Mouse (Mus musculus): ENCODE measurements around the gene Cyp4f39. TPM values are rescaled to one million over a fixed set of nuclear protein-coding genes. Genes with fewer than 3 reads are reported as not detected.

Gene Cyp4f39
- polyA plus RNA-seq (2014; fragmentation: Nextera tagmentation; extraction: Ambion mirVana): 4.8 and 6.2 TPM in 2 replicates

- H3K36me3 ChIP-seq (ENCODE audit: control insufficient read depth, insufficient read depth, low read length): no peaks in the 10 kb centered on the region
- H3K4me1 ChIP-seq (ENCODE audit: control insufficient read depth, insufficient read depth, low read length): no peaks in the 10 kb centered on the region
- H3K27ac ChIP-seq (replicated peaks; ENCODE audit: low read depth, low read length): no peak within 1 kb of the TSS
- DNase-seq (ENCODE audit: low spot score) (peak; percentile 68), ATAC-seq (ENCODE audit: low read depth) (peak; percentile 57; the same call in 1 of the 2 replicates)
- 0 out of 2 replicates have a peak, but pooled peaks cover 5% of the 10 kb centered on the region for H3K9me3 ChIP-seq (ENCODE audit: control insufficient read depth, low read length)
- 2% methylated on average over 17 of the region's 19 CpGs for WGBS
- peak within 1 kb of the TSS; percentile 30 for H3K4me3 ChIP-seq (ENCODE audit: low read depth, low read length)
- H3K4me2 ChIP-seq (ENCODE audit: low read depth, low read length): peak within 1 kb of the TSS; percentile 62
- no peak within 1 kb of the TSS for H3K9ac ChIP-seq (ENCODE audit: low read depth, low read length)
- H3K27me3 ChIP-seq (replicated peaks; ENCODE audit: control insufficient read depth, insufficient read depth, low read length): peaks cover 8% of the 10 kb centered on the region
Measured at GRCm38 (mm10) chr17:32452482-32452881, at the start of gene Cyp4f39. TSS of gene Cyp4f39 (plus strand) at chr17:32452723.

- DNase-seq (ENCODE audit: low spot score): no peak
- 70% methylated on average over 11 of the region's 11 CpGs for WGBS
- Histone ChIP-seq H3K4me3 (ENCODE audit: low read depth, low read length) (no peak overlapping the region), H3K4me2 (ENCODE audit: low read depth, low read length) (no peak overlapping the region), H3K9me3 (ENCODE audit: control insufficient read depth, low read length) (no peaks in the 10 kb centered on the region), H3K27ac (replicated peaks; ENCODE audit: low read depth, low read length) (no peak overlapping the region), H3K9ac (ENCODE audit: low read depth, low read length) (no peak overlapping the region), H3K36me3 (ENCODE audit: control insufficient read depth, insufficient read depth, low read length) (no peaks in the 10 kb centered on the region), H3K27me3 (replicated peaks; ENCODE audit: control insufficient read depth, insufficient read depth, low read length) (peaks cover 17% of the 10 kb centered on the region), H3K4me1 (ENCODE audit: control insufficient read depth, insufficient read depth, low read length) (no peaks in the 10 kb centered on the region)
- no peak for ATAC-seq (ENCODE audit: low read depth)
Measured at GRCm38 (mm10) chr17:32402779-32403157, 49.8 kb upstream of the Cyp4f39 start.

- Histone ChIP-seq H3K27me3 (replicated peaks; ENCODE audit: control insufficient read depth, insufficient read depth, low read length) (peaks cover 11% of the 10 kb centered on the region), H3K4me2 (ENCODE audit: low read depth, low read length) (no peak within 1 kb of the TSS), H3K4me1 (ENCODE audit: control insufficient read depth, insufficient read depth, low read length) (no peaks in the 10 kb centered on the region), H3K9ac (ENCODE audit: low read depth, low read length) (no peak within 1 kb of the TSS), H3K27ac (replicated peaks; ENCODE audit: low read depth, low read length) (no peak within 1 kb of the TSS), H3K36me3 (ENCODE audit: control insufficient read depth, insufficient read depth, low read length) (no peaks in the 10 kb centered on the region), H3K9me3 (ENCODE audit: control insufficient read depth, low read length) (no peaks in the 10 kb centered on the region), H3K4me3 (ENCODE audit: low read depth, low read length) (no peak within 1 kb of the TSS)
- ATAC-seq (ENCODE audit: low read depth) (no peak), DNase-seq (ENCODE audit: low spot score) (no peak)
- 75% methylated on average over 8 of the region's 8 CpGs for WGBS
Measured at GRCm38 (mm10) chr17:32403417-32403816, 49.1 kb upstream of the Cyp4f39 start, which contains the start of gene Rasal3. TSS of gene Rasal3 (minus strand) at chr17:32403583.

GRCm38 (mm10) chr17:32411898-32412297 is 40.6 kb upstream of the Cyp4f39 start:
- Histone ChIP-seq H3K9ac (ENCODE audit: low read depth, low read length) (no peak overlapping the region), H3K27me3 (replicated peaks; ENCODE audit: control insufficient read depth, insufficient read depth, low read length) (peaks cover 15% of the 10 kb centered on the region), H3K36me3 (ENCODE audit: control insufficient read depth, insufficient read depth, low read length) (no peaks in the 10 kb centered on the region), H3K27ac (replicated peaks; ENCODE audit: low read depth, low read length) (no peak overlapping the region), H3K9me3 (ENCODE audit: control insufficient read depth, low read length) (no peaks in the 10 kb centered on the region), H3K4me1 (ENCODE audit: control insufficient read depth, insufficient read depth, low read length) (no peaks in the 10 kb centered on the region), H3K4me2 (ENCODE audit: low read depth, low read length) (no peak overlapping the region), H3K4me3 (ENCODE audit: low read depth, low read length) (no peak overlapping the region)
- 79% methylated on average over 6 of the region's 6 CpGs for WGBS
- DNase-seq (ENCODE audit: low spot score): no peak
- no peak for ATAC-seq (ENCODE audit: low read depth)

- Histone ChIP-seq H3K9me3 (ENCODE audit: control insufficient read depth, low read length) (no peaks in the 10 kb centered on the region), H3K27me3 (replicated peaks; ENCODE audit: control insufficient read depth, insufficient read depth, low read length) (peaks cover 15% of the 10 kb centered on the region), H3K36me3 (ENCODE audit: control insufficient read depth, insufficient read depth, low read length) (no peaks in the 10 kb centered on the region), H3K27ac (replicated peaks; ENCODE audit: low read depth, low read length) (no peak overlapping the region), H3K9ac (ENCODE audit: low read depth, low read length) (no peak overlapping the region), H3K4me1 (ENCODE audit: control insufficient read depth, insufficient read depth, low read length) (no peaks in the 10 kb centered on the region), H3K4me2 (ENCODE audit: low read depth, low read length) (no peak overlapping the region), H3K4me3 (ENCODE audit: low read depth, low read length) (no peak overlapping the region)
- ATAC-seq (ENCODE audit: low read depth) (no peak), DNase-seq (ENCODE audit: low spot score) (no peak)
- WGBS: 48% methylated on average over 23 of the region's 24 CpGs
Measured at GRCm38 (mm10) chr17:32415417-32416020, 37.0 kb upstream of the Cyp4f39 start.

GRCm38 (mm10) chr17:32416771-32417170 is 35.8 kb upstream of the Cyp4f39 start:
- H3K27me3 ChIP-seq (replicated peaks; ENCODE audit: control insufficient read depth, insufficient read depth, low read length): peaks cover 15% of the 10 kb centered on the region
- no peak overlapping the region for H3K4me2 ChIP-seq (ENCODE audit: low read depth, low read length)
- no peak overlapping the region for H3K4me3 ChIP-seq (ENCODE audit: low read depth, low read length)
- H3K9me3 ChIP-seq (ENCODE audit: control insufficient read depth, low read length): no peaks in the 10 kb centered on the region
- H3K36me3 ChIP-seq (ENCODE audit: control insufficient read depth, insufficient read depth, low read length): no peaks in the 10 kb centered on the region
- DNase-seq (ENCODE audit: low spot score): no peak
- no peak for ATAC-seq (ENCODE audit: low read depth)
- whole genome bisulfite sequencing: 95% methylated on average over 14 of the region's 14 CpGs
- no peaks in the 10 kb centered on the region for H3K4me1 ChIP-seq (ENCODE audit: control insufficient read depth, insufficient read depth, low read length)
- no peak overlapping the region for H3K9ac ChIP-seq (ENCODE audit: low read depth, low read length)
- no peak overlapping the region for H3K27ac ChIP-seq (replicated peaks; ENCODE audit: low read depth, low read length)

- DNase-seq (ENCODE audit: low spot score) (no peak), ATAC-seq (ENCODE audit: low read depth) (no peak)
- 51% methylated on average over 2 of the region's 2 CpGs for WGBS
- no peak overlapping the region for H3K4me2 ChIP-seq (ENCODE audit: low read depth, low read length)
- peaks cover 15% of the 10 kb centered on the region for H3K27me3 ChIP-seq (replicated peaks; ENCODE audit: control insufficient read depth, insufficient read depth, low read length)
- H3K36me3 ChIP-seq (ENCODE audit: control insufficient read depth, insufficient read depth, low read length): no peaks in the 10 kb centered on the region
- no peak overlapping the region for H3K9ac ChIP-seq (ENCODE audit: low read depth, low read length)
- no peaks in the 10 kb centered on the region for H3K9me3 ChIP-seq (ENCODE audit: control insufficient read depth, low read length)
- H3K4me1 ChIP-seq (ENCODE audit: control insufficient read depth, insufficient read depth, low read length): no peaks in the 10 kb centered on the region
- H3K27ac ChIP-seq (replicated peaks; ENCODE audit: low read depth, low read length): no peak overlapping the region
- H3K4me3 ChIP-seq (ENCODE audit: low read depth, low read length): no peak overlapping the region
Measured at GRCm38 (mm10) chr17:32419989-32420388, 32.5 kb upstream of the Cyp4f39 start.

GRCm38 (mm10) chr17:32420781-32421180 is 31.7 kb upstream of the Cyp4f39 start:
- Histone ChIP-seq H3K36me3 (ENCODE audit: control insufficient read depth, insufficient read depth, low read length) (no peaks in the 10 kb centered on the region), H3K9ac (ENCODE audit: low read depth, low read length) (no peak overlapping the region), H3K4me3 (ENCODE audit: low read depth, low read length) (no peak overlapping the region), H3K27me3 (replicated peaks; ENCODE audit: control insufficient read depth, insufficient read depth, low read length) (peaks cover 7% of the 10 kb centered on the region), H3K4me1 (ENCODE audit: control insufficient read depth, insufficient read depth, low read length) (no peaks in the 10 kb centered on the region), H3K9me3 (ENCODE audit: control insufficient read depth, low read length) (no peaks in the 10 kb centered on the region), H3K4me2 (ENCODE audit: low read depth, low read length) (no peak overlapping the region), H3K27ac (replicated peaks; ENCODE audit: low read depth, low read length) (no peak overlapping the region)
- ATAC-seq (ENCODE audit: low read depth) (no peak), DNase-seq (ENCODE audit: low spot score) (no peak)
- WGBS: 91% methylated on average over 8 of the region's 8 CpGs

- no peak within 1 kb of the TSS for H3K27ac ChIP-seq (replicated peaks; ENCODE audit: low read depth, low read length)
- no peaks in the 10 kb centered on the region for H3K36me3 ChIP-seq (ENCODE audit: control insufficient read depth, insufficient read depth, low read length)
- no peaks in the 10 kb centered on the region for H3K4me1 ChIP-seq (ENCODE audit: control insufficient read depth, insufficient read depth, low read length)
- WGBS: 79% methylated on average over 2 of the region's 2 CpGs
- no peak within 1 kb of the TSS for H3K9ac ChIP-seq (ENCODE audit: low read depth, low read length)
- no peaks in the 10 kb centered on the region for H3K27me3 ChIP-seq (replicated peaks; ENCODE audit: control insufficient read depth, insufficient read depth, low read length)
- DNase-seq (ENCODE audit: low spot score) (no peak), ATAC-seq (ENCODE audit: low read depth) (no peak)
- no peak within 1 kb of the TSS for H3K4me3 ChIP-seq (ENCODE audit: low read depth, low read length)
- no peaks in the 10 kb centered on the region for H3K9me3 ChIP-seq (ENCODE audit: control insufficient read depth, low read length)
- H3K4me2 ChIP-seq (ENCODE audit: low read depth, low read length): no peak within 1 kb of the TSS
Measured at GRCm38 (mm10) chr17:32424034-32424433, 28.5 kb upstream of the Cyp4f39 start, which contains the start of gene Pglyrp2. TSS of gene Pglyrp2 (minus strand) at chr17:32424167.
